Mouse (Mus musculus) testis, adult 2 months (tissue): ENCODE data around the gene Gm9887.

Source experiments
- CTCF ChIP-seq: fragments of 200-500 bp; IDR thresholded peaks from 2 replicates; pipeline ENCODE4 v1.5.1; 2012; ENCODE audit warnings: low read depth, mild to moderate bottlenecking, inconsistent platforms, low read length, moderate library complexity; ENCODE audit not compliant: control insufficient read depth, insufficient read depth, insufficient replicate concordance
- POLR2A ChIP-seq: fragments of 200-500 bp; IDR thresholded peaks from 2 replicates; pipeline ENCODE4 v1.6.1; 2012; ENCODE audit warnings: low read depth, mild to moderate bottlenecking, inconsistent platforms, low read length, moderate library complexity; ENCODE audit not compliant: control insufficient read depth

DNA sequence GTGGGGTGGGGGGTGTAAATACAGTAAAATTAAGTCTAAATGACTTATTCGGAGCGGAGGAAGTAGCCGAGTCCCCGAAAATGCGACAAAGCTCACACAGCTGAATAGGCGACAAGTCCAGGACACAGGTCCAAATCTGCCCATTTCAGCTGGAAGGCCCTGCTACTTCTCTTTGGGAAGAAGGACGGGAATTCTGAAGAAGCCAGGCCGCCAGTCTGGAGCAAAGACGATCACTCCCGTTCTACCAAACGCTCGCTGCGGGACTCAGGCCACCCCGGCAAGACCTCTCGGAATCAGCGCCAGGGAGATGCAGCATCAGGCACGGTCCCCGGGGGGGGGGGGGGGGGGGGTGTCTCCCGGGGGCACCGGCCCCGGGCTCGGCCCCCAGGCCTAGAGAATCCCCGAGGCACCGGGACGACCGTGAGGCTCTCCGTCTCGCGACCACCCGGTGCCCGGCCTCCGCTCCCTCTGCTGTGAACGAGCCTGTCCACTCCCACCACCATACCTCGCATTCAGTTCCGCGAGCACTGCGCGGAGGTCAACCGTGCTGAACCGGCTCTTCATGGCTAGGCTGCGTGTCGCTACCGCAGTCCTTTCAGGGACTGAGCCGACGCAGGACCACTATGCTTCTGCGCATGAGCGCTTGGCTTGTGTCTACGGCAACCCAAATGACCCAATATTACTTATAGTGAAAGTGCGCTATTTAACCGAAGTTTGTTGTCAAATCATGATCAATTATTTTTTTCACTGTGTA lies 15.5 kb downstream of the Gm9887 start, which contains the start of gene Nemf:
- no peak for TF ChIP-seq CTCF
- TF ChIP-seq POLR2A = peak; percentile 98
